Mouse (Mus musculus) embryonic facial prominence, embryonic 10.5 days (tissue): Measurements from ENCODE around the gene Fam213b. TPM values are rescaled to one million over a fixed set of nuclear protein-coding genes. Genes with fewer than 3 reads are reported as not detected.

ENCODE experiments used
- DNase-seq: peaks from one replicate; pipeline ENCODE4 v3.0.0-alpha.2; 2017; ENCODE audit warnings: low spot score
- H3K27ac ChIP-seq: fragments of 300-500 bp; sonication (generic); replicated peaks from 2 replicates; pipeline ENCODE4 v1.5.1; 2016; ENCODE audit warnings: mild to moderate bottlenecking
- H3K27me3 ChIP-seq: fragments of 300-500 bp; sonication (generic); replicated peaks from 2 replicates; pipeline ENCODE4 v1.6.1; 2016; ENCODE audit warnings: low read depth, mild to moderate bottlenecking; ENCODE audit not compliant: poor library complexity, severe bottlenecking
- H3K36me3 ChIP-seq: fragments of 300-500 bp; sonication (generic); replicated peaks from 2 replicates; pipeline ENCODE4 v1.6.1; 2016; ENCODE audit warnings: mild to moderate bottlenecking, moderate library complexity
- H3K4me1 ChIP-seq: fragments of 300-500 bp; sonication (generic); 2 replicates; pipeline ENCODE4 v1.6.1; 2016
- H3K4me3 ChIP-seq: fragments of 300-500 bp; sonication (generic); 2 replicates; pipeline ENCODE4 v1.5.1; 2016; ENCODE audit warnings: mild to moderate bottlenecking, moderate library complexity
- H3K9me3 ChIP-seq: fragments of 300-500 bp; sonication (generic); 2 replicates; pipeline ENCODE4 v1.6.1; 2016; ENCODE audit warnings: mild to moderate bottlenecking
- WGBS: fragments of 180-500 bp; shearing (Covaris S2); methylation state at CpG from one replicate; pipeline ENCODE4 v1.1.7; 2016; 5-methylcytosine and 5-hydroxymethylcytosine counted together
- polyA plus RNA-seq: library from polyadenylated mRNA; unstranded; fragments of >200 nt; fragmentation: Nextera tagmentation; extraction: Ambion mirVana; gene quantifications from 2 replicates; pipeline ENCODE4 v1.2.1, GENCODE M21; 2016

Fam213b gene
- polyA plus RNA-seq: 41.2 and 42.3 TPM in 2 replicates

- 3% methylated on average over 43 of the region's 43 CpGs for WGBS
- H3K4me3 ChIP-seq: peak within 1 kb of the TSS; percentile 69
- peak within 1 kb of the TSS; percentile 81 for H3K27ac ChIP-seq
- 0 out of 2 replicates have a peak, but pooled peaks cover 3% of the 10 kb centered on the region for H3K9me3 ChIP-seq
- DNase-seq: peak; percentile 94
- no peaks in the 10 kb centered on the region; the same call in 1 of the 2 replicates for H3K36me3 ChIP-seq
- H3K4me1 ChIP-seq: peaks cover 40% of the 10 kb centered on the region
- H3K27me3 ChIP-seq: peaks cover 24% of the 10 kb centered on the region
Observed at GRCm38 (mm10) chr4:154898506-154899446, at the start of gene Fam213b. Gene Fam213b, minus strand, starts transcription at chr4:154899135.

- peak overlapping the region; percentile 72 for H3K27ac ChIP-seq
- peak; percentile 48 for DNase-seq
- H3K36me3 ChIP-seq: no peaks in the 10 kb centered on the region
- peak overlapping the region; percentile 35 for H3K4me3 ChIP-seq
- peaks cover 55% of the 10 kb centered on the region for H3K4me1 ChIP-seq
- WGBS: 49% methylated on average over 14 of the region's 14 CpGs
- no peaks in the 10 kb centered on the region for H3K9me3 ChIP-seq
- H3K27me3 ChIP-seq: peaks cover 54% of the 10 kb centered on the region
Observed at GRCm38 (mm10) chr4:154948066-154948939, 49.4 kb upstream of the Fam213b start.

GRCm38 (mm10) chr4:154946319-154946718, 47.4 kb upstream of the Fam213b start:
- Histone ChIP-seq H3K27me3 (peaks cover 34% of the 10 kb centered on the region), H3K27ac (peak overlapping the region; percentile 70), H3K36me3 (no peaks in the 10 kb centered on the region), H3K4me3 (peak overlapping the region; percentile 48), H3K4me1 (peaks cover 37% of the 10 kb centered on the region), H3K9me3 (0 out of 2 replicates have a peak, but pooled peaks cover 3% of the 10 kb centered on the region)
- DNase-seq: peak; percentile 83
- WGBS: 4% methylated on average over 8 of the region's 8 CpGs

GRCm38 (mm10) chr4:154944121-154944590, 45.2 kb upstream of the Fam213b start:
- Histone ChIP-seq H3K27me3 (peaks cover 12% of the 10 kb centered on the region), H3K36me3 (no peaks in the 10 kb centered on the region), H3K4me3 (no peak overlapping the region), H3K4me1 (peaks cover 25% of the 10 kb centered on the region), H3K27ac (0 out of 2 replicates have a peak overlapping the region, but pooled peaks have one; percentile 1), H3K9me3 (0 out of 2 replicates have a peak, but pooled peaks cover 3% of the 10 kb centered on the region)
- 12% methylated on average over 2 of the region's 2 CpGs for WGBS
- peak; percentile 75 for DNase-seq

GRCm38 (mm10) chr4:154943323-154944039, 44.5 kb upstream of the Fam213b start:
- Histone ChIP-seq H3K27ac (peak overlapping the region; percentile 1; the same call in 1 of the 2 replicates), H3K4me1 (peaks cover 19% of the 10 kb centered on the region), H3K9me3 (0 out of 2 replicates have a peak, but pooled peaks cover 3% of the 10 kb centered on the region), H3K36me3 (no peaks in the 10 kb centered on the region), H3K4me3 (no peak overlapping the region), H3K27me3 (peaks cover 6% of the 10 kb centered on the region)
- DNase-seq: no peak
- 91% methylated on average over 6 of the region's 6 CpGs for WGBS

GRCm38 (mm10) chr4:154942632-154943322, 43.8 kb upstream of the Fam213b start:
- H3K4me3 ChIP-seq: no peak overlapping the region
- no peaks in the 10 kb centered on the region; the same call in 1 of the 2 replicates for H3K27me3 ChIP-seq
- 86% methylated on average over 10 of the region's 10 CpGs for WGBS
- no peak overlapping the region for H3K27ac ChIP-seq
- 0 out of 2 replicates have a peak, but pooled peaks cover 3% of the 10 kb centered on the region for H3K9me3 ChIP-seq
- no peak for DNase-seq
- H3K4me1 ChIP-seq: peaks cover 14% of the 10 kb centered on the region
- H3K36me3 ChIP-seq: no peaks in the 10 kb centered on the region

- Histone ChIP-seq H3K36me3 (no peaks in the 10 kb centered on the region), H3K27ac (no peak overlapping the region), H3K27me3 (no peaks in the 10 kb centered on the region; the same call in 1 of the 2 replicates), H3K4me1 (peaks cover 15% of the 10 kb centered on the region), H3K4me3 (no peak overlapping the region), H3K9me3 (0 out of 2 replicates have a peak, but pooled peaks cover 3% of the 10 kb centered on the region)
- 89% methylated on average over 5 of the region's 5 CpGs for WGBS
- DNase-seq: no peak
Observed at GRCm38 (mm10) chr4:154941831-154942230, 42.9 kb upstream of the Fam213b start.

GRCm38 (mm10) chr4:154940156-154940555, 41.2 kb upstream of the Fam213b start:
- Histone ChIP-seq H3K27me3 (no peaks in the 10 kb centered on the region; the same call in 1 of the 2 replicates), H3K4me3 (no peak overlapping the region), H3K36me3 (no peaks in the 10 kb centered on the region), H3K27ac (no peak overlapping the region), H3K4me1 (peaks cover 5% of the 10 kb centered on the region; the same call in 1 of the 2 replicates), H3K9me3 (0 out of 2 replicates have a peak, but pooled peaks cover 3% of the 10 kb centered on the region)
- WGBS: 87% methylated on average over 2 of the region's 2 CpGs
- DNase-seq: no peak

GRCm38 (mm10) chr4:154937746-154938145, 38.8 kb upstream of the Fam213b start:
- Histone ChIP-seq H3K27me3 (no peaks in the 10 kb centered on the region; the same call in 1 of the 2 replicates), H3K4me1 (peaks cover 9% of the 10 kb centered on the region; the same call in 1 of the 2 replicates), H3K36me3 (no peaks in the 10 kb centered on the region), H3K9me3 (0 out of 2 replicates have a peak, but pooled peaks cover 3% of the 10 kb centered on the region), H3K4me3 (no peak overlapping the region), H3K27ac (no peak overlapping the region)
- no peak for DNase-seq
- 82% methylated on average over 1 of the region's 1 CpGs for WGBS

GRCm38 (mm10) chr4:154936542-154937255, 37.8 kb upstream of the Fam213b start:
- no peaks in the 10 kb centered on the region for H3K36me3 ChIP-seq
- 63% methylated on average over 8 of the region's 8 CpGs for WGBS
- peaks cover 9% of the 10 kb centered on the region; the same call in 1 of the 2 replicates for H3K4me1 ChIP-seq
- H3K27me3 ChIP-seq: no peaks in the 10 kb centered on the region; the same call in 1 of the 2 replicates
- DNase-seq: no peak
- H3K4me3 ChIP-seq: no peak overlapping the region
- H3K27ac ChIP-seq: no peak overlapping the region
- no peaks in the 10 kb centered on the region for H3K9me3 ChIP-seq
